ENCODE assay signal across 29 mouse cellular contexts in the genomic region with DNA sequence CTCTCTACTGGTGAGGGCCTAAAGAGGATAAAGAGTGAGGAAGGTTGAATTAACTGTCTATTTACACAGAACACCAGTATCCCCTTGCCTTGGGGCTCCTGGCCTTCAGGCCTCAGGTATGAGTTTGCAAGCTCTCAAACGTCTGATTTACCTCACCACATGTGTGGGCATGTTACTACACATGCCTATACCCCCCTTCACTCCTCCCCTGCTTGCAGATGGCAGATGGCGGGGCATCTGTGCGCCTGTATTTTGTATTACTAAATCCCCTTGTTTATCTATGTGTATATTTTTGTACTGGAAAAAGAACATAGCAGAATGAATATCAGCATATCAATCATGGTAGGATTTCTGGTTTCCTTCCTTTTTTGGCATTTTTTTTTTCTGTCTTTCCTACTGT. TPM values are rescaled to one million over a fixed set of nuclear protein-coding genes. Genes with fewer than 3 reads are reported as not detected.
A peak's percentile ranks its signal among the peaks of the same experiment; 100 is the strongest.
DNase-seq lines count a peak whose midpoint lies in the region; ATAC-seq and TF ChIP-seq lines count a peak whose summit lies in the region.
"Had no signal": no experiment of that assay in that cellular context is flagged by ENCODE, and none has a peak within 500 bp of the region (broad histone marks: within the 10 kb centered on the region; RNA-seq: fewer than 3 reads in every experiment).

No protein-coding gene starts in this region.

- WGBS in stomach, postnatal 0 days, result 52% methylated on average over 3 of the region's 3 CpGs

- H3K27ac ChIP-seq in gastrocnemius, adult 2 months, result peak overlapping the region; percentile 65
- H3K27ac ChIP-seq in stomach, postnatal 0 days (replicated peaks), result 0 out of 2 replicates have a peak overlapping the region, but pooled peaks have one; percentile 1
- H3K27ac ChIP-seq: embryonic facial prominence, embryonic 12.5 days; heart, embryonic 15.5 days; hindbrain, embryonic 12.5 days; hindbrain, postnatal 0 days; liver, embryonic 14.5 days; macrophage; midbrain, embryonic 13.5 days; neural tube, embryonic 13.5 days had no signal

- no peak overlapping the region for H3K9ac ChIP-seq in stomach, postnatal 0 days (ENCODE audit: low read length)
- H3K9ac ChIP-seq: embryonic facial prominence, embryonic 12.5 days; heart, embryonic 15.5 days; hindbrain, embryonic 12.5 days; liver, embryonic 14.5 days; midbrain, embryonic 13.5 days; neural tube, embryonic 13.5 days had no signal

- no peak for DNase-seq in gastrocnemius, adult 2 months
- DNase-seq in gastrocnemius, postnatal 25 days, result no peak
- peak; percentile 69 for DNase-seq in layer of hippocampus, adult 11-12 months (ENCODE audit: low spot score)
- peak; percentile 81 for DNase-seq in layer of hippocampus, adult 9-11 months
- DNase-seq in stomach, postnatal 0 days (ENCODE audit: low spot score), result no peak
- no peak for DNase-seq in heart, adult 18-20 months
- DNase-seq in left cerebral cortex, adult 18-20 months (ENCODE audit: low spot score in 2 of 2), result no peak
- DNase-seq: adrenal gland, adult 2 months; cerebellum, adult 11 months; cerebellum, adult 9-10 months; embryo, embryonic 11 days; heart, postnatal 36 days; kidney, adult 9 months; kidney, postnatal 14 days; liver; lung, adult 2 months; lung, postnatal 10 days; retina, postnatal 1 day had no signal

- no peak overlapping the region for H3K4me3 ChIP-seq in gastrocnemius, adult 2 months
- no peak overlapping the region for H3K4me3 ChIP-seq in stomach, postnatal 0 days (ENCODE audit: low read depth, low read length)
- H3K4me3 ChIP-seq: embryonic facial prominence, embryonic 12.5 days; heart, embryonic 15.5 days; hindbrain, embryonic 12.5 days; midbrain, embryonic 13.5 days; neural tube, embryonic 13.5 days had no signal

- H3K27me3 ChIP-seq in stomach, postnatal 0 days (ENCODE audit: control insufficient read depth, insufficient read depth, low read length), result no peaks in the 10 kb centered on the region
- H3K27me3 ChIP-seq: CH12.LX; embryonic facial prominence, embryonic 12.5 days; heart, embryonic 15.5 days; hindbrain, embryonic 12.5 days; midbrain, embryonic 13.5 days; neural tube, embryonic 13.5 days had no signal

- H3K4me1 ChIP-seq in stomach, postnatal 0 days (replicated peaks; ENCODE audit: control insufficient read depth, insufficient read depth), result no peaks in the 10 kb centered on the region
- H3K4me1 ChIP-seq: embryonic facial prominence, embryonic 12.5 days had no signal

- no peaks in the 10 kb centered on the region for H3K9me3 ChIP-seq in stomach, postnatal 0 days (ENCODE audit: control insufficient read depth, low read length)
- H3K9me3 ChIP-seq: embryonic facial prominence, embryonic 12.5 days; heart, embryonic 15.5 days; hindbrain, embryonic 12.5 days; midbrain, embryonic 13.5 days; neural tube, embryonic 13.5 days had no signal

- TF ChIP-seq EP300 in stomach, postnatal 0 days (optimal IDR thresholded peaks at IDR 0.05), result no peak

- no peak for ATAC-seq in stomach, postnatal 0 days (ENCODE audit: low FRiP score, low TSS enrichment)
- ATAC-seq: activated CD4-positive, CD25-positive, alpha-beta regulatory T cell, adult 4 months; forebrain, embryonic 14.5 days; hindbrain, postnatal 0 days; midbrain, embryonic 13.5 days had no signal

- H3K36me3 ChIP-seq in stomach, postnatal 0 days (ENCODE audit: control insufficient read depth, insufficient read depth, low read length), result no peaks in the 10 kb centered on the region
- H3K36me3 ChIP-seq: embryonic facial prominence, embryonic 12.5 days; heart, embryonic 15.5 days; hindbrain, embryonic 12.5 days; midbrain, embryonic 13.5 days; neural tube, embryonic 13.5 days had no signal

- TF ChIP-seq CTCF in gastrocnemius, adult 2 months (IDR thresholded peaks at IDR 0.05), result no peak
- TF ChIP-seq CTCF in stomach, postnatal 0 days (IDR thresholded peaks at IDR 0.05; ENCODE audit: low read depth), result no peak

- intact Hi-C loops in gastrocnemius, adult 2 months (cut with DNase I), result no loop called here

- H3K4me2 ChIP-seq in stomach, postnatal 0 days (replicated peaks; ENCODE audit: low read depth), result no peak overlapping the region
- H3K4me2 ChIP-seq: embryonic facial prominence, embryonic 12.5 days; heart, embryonic 15.5 days; hindbrain, embryonic 12.5 days; midbrain, embryonic 13.5 days; neural tube, embryonic 13.5 days had no signal

RNA-seq across cellular contexts. Expression of a gene that starts 52.7 kb away (rescaled TPM):
- total RNA-seq in gastrocnemius, adult 2 months (2021), result 10 to 100 TPM; 10.5 to 14.0 TPM
- total RNA-seq in gastrocnemius, postnatal 25 days (2021), result 10 to 100 TPM; 12.3 to 16.7 TPM
- 0.96 and 1.5 TPM in 2 replicates for polyA plus RNA-seq in stomach, postnatal 0 days (2015; fragmentation: Nextera tagmentation; extraction: Ambion mirVana)
- total RNA-seq in heart, adult 18-20 months (2021), result 10 to 100 TPM; 10.5 to 13.7 TPM
- total RNA-seq in left cerebral cortex, adult 18-20 months (2021), result 100 to 1,000 TPM in 1 of 2 experiments, 10 to 100 TPM in 1; 94.0 to 110 TPM

Comparison
In these comparisons a context has a peak if more than half of its experiments do, and no peak if none do; other contexts are left out.
1. DNase-seq: peak in layer of hippocampus, adult 11-12 months (single experiment) and layer of hippocampus, adult 9-11 months (single experiment); none in gastrocnemius, adult 2 months (single experiment), gastrocnemius, postnatal 25 days (single experiment), stomach, postnatal 0 days (single experiment), heart, adult 18-20 months (0 of 2) and left cerebral cortex, adult 18-20 months (0 of 2).
2. RNA of a gene that starts 52.7 kb away (total RNA-seq): 94.0 to 110 TPM in left cerebral cortex, adult 18-20 months; 12.3 to 16.7 TPM in gastrocnemius, postnatal 25 days, 10.5 to 14.0 TPM in gastrocnemius, adult 2 months and 10.5 to 13.7 TPM in heart, adult 18-20 months; every median in the first group is over 4 times any median in the second.